ENCODE assay signal across 8 mouse cellular contexts in genomic region chr7:109139405-109139804, GRCm38 (mm10). TPM values are rescaled to one million over a fixed set of nuclear protein-coding genes. Genes with fewer than 3 reads are reported as not detected.
DNase-seq lines count a peak whose midpoint lies in the region; ATAC-seq and TF ChIP-seq lines count a peak whose summit lies in the region.

No protein-coding gene starts in this region.

- ATAC-seq in forebrain, embryonic 14.5 days, result peak; percentile 66
- ATAC-seq in liver, postnatal 0 days, result peak; percentile 64

- no peaks in the 10 kb centered on the region for H3K9me3 ChIP-seq in E14TG2a.4 (ENCODE audit: low read length)
- H3K9me3 ChIP-seq in forebrain, embryonic 14.5 days (replicated peaks; ENCODE audit: control insufficient read depth, low read length), result no peaks in the 10 kb centered on the region
- no peaks in the 10 kb centered on the region for H3K9me3 ChIP-seq in liver, postnatal 0 days (ENCODE audit: low read length)

- 17% methylated on average over 3 of the region's 3 CpGs for WGBS in forebrain, embryonic 14.5 days
- WGBS in liver, postnatal 0 days (ENCODE audit: insufficient replicate concordance), result 17% methylated on average over 3 of the region's 3 CpGs
- 25% methylated on average over 3 of the region's 3 CpGs for WGBS in thymus, adult 2 months

- peaks cover 25% of the 10 kb centered on the region for H3K27me3 ChIP-seq in E14TG2a.4 (ENCODE audit: insufficient read depth, low read length)
- H3K27me3 ChIP-seq in forebrain, embryonic 14.5 days (replicated peaks; ENCODE audit: control insufficient read depth, insufficient read depth, low read length), result peaks cover 5% of the 10 kb centered on the region; the same call in 1 of the 2 replicates
- no peaks in the 10 kb centered on the region for H3K27me3 ChIP-seq in liver, postnatal 0 days (ENCODE audit: insufficient read depth, low read length)
- no peaks in the 10 kb centered on the region for H3K27me3 ChIP-seq in thymus, adult 2 months (ENCODE audit: control insufficient read depth, insufficient read depth, low read length)

- no peak overlapping the region for H3K9ac ChIP-seq in forebrain, embryonic 14.5 days (ENCODE audit: low read length)
- H3K9ac ChIP-seq in liver, postnatal 0 days (replicated peaks), result no peak overlapping the region

- no peaks in the 10 kb centered on the region for H3K36me3 ChIP-seq in E14TG2a.4 (ENCODE audit: insufficient read depth, low read length)
- peaks cover 20% of the 10 kb centered on the region for H3K36me3 ChIP-seq in forebrain, embryonic 14.5 days (ENCODE audit: control insufficient read depth, insufficient read depth, low read length)
- H3K36me3 ChIP-seq in liver, postnatal 0 days (replicated peaks; ENCODE audit: insufficient read depth, low read length), result no peaks in the 10 kb centered on the region
- H3K36me3 ChIP-seq in thymus, adult 2 months (ENCODE audit: control insufficient read depth, insufficient read depth, low read length), result no peaks in the 10 kb centered on the region

- no peak overlapping the region for H3K27ac ChIP-seq in forebrain, embryonic 14.5 days (ENCODE audit: low read depth, low read length)
- no peak overlapping the region for H3K27ac ChIP-seq in liver, postnatal 0 days (ENCODE audit: low read depth)
- no peak overlapping the region for H3K27ac ChIP-seq in thymus, adult 2 months (ENCODE audit: control insufficient read depth, insufficient read depth, low read length)

- no peak for TF ChIP-seq POLR2A in thymus, adult 2 months (IDR thresholded peaks at IDR 0.05; ENCODE audit: control insufficient read depth, extremely low read depth, insufficient read depth, low read length, poor library complexity)

- H3K4me2 ChIP-seq in forebrain, embryonic 14.5 days (ENCODE audit: low read length), result no peak overlapping the region
- H3K4me2 ChIP-seq in liver, postnatal 0 days (ENCODE audit: low read depth, low read length), result no peak overlapping the region

- TF ChIP-seq CTCF in E14TG2a.4 (conservative IDR thresholded peaks at IDR 0.05; ENCODE audit: low read length), result peak; percentile 89
- peak; percentile 93 for TF ChIP-seq CTCF in liver, postnatal 0 days (IDR thresholded peaks at IDR 0.05; ENCODE audit: low read depth)
- peak; percentile 52; the same call in 1 of the 2 replicates for TF ChIP-seq CTCF in thymus, adult 2 months (IDR thresholded peaks at IDR 0.05; ENCODE audit: borderline replicate concordance, control insufficient read depth, extremely low read depth, insufficient read depth, low read length, poor library complexity)

- H3K4me3 ChIP-seq in E14TG2a.4 (replicated peaks; ENCODE audit: low read length), result no peak overlapping the region
- no peak overlapping the region for H3K4me3 ChIP-seq in forebrain, embryonic 14.5 days (ENCODE audit: low read depth, low read length)
- no peak overlapping the region for H3K4me3 ChIP-seq in liver, postnatal 0 days (ENCODE audit: low read depth, low read length)
- H3K4me3 ChIP-seq in thymus, adult 2 months (ENCODE audit: control insufficient read depth, insufficient read depth, low read length), result no peak overlapping the region

- peak; percentile 76 for DNase-seq in c-Kit-positive CD71-positive TER-119-negative erythroid progenitor cells, embryonic 14.5 days (ENCODE audit: low read depth)
- peak; percentile 95 for DNase-seq in forebrain, embryonic 14.5 days (ENCODE audit: low spot score)
- peak; percentile 52 for DNase-seq in heart, postnatal 25 days (ENCODE audit: low spot score)
- peak; percentile 88 for DNase-seq in layer of hippocampus, adult 11-12 months (ENCODE audit: low spot score)
- peak; percentile 82 for DNase-seq in liver, postnatal 0 days
- peak; percentile 68 for DNase-seq in ovary, adult 18-20 months (ENCODE audit: low spot score)
- DNase-seq in thymus, adult 2 months, result peak; percentile 71

- intact Hi-C loops in heart, postnatal 25 days (cut with DNase I), result loop anchor here (1.0 to 5.0 kb wide), 3 partner anchors 79 to 285 kb away; no protein-coding TSS in a partner anchor

- H3K4me1 ChIP-seq in E14TG2a.4 (replicated peaks; ENCODE audit: low read depth, low read length), result peaks cover 17% of the 10 kb centered on the region
- H3K4me1 ChIP-seq in forebrain, embryonic 14.5 days (ENCODE audit: control insufficient read depth, insufficient read depth, low read length), result peaks cover 22% of the 10 kb centered on the region
- no peaks in the 10 kb centered on the region for H3K4me1 ChIP-seq in liver, postnatal 0 days (ENCODE audit: insufficient read depth)
- H3K4me1 ChIP-seq in thymus, adult 2 months (replicated peaks; ENCODE audit: control insufficient read depth, insufficient read depth, low read length), result no peaks in the 10 kb centered on the region

- TF ChIP-seq EP300 in liver, postnatal 0 days (IDR thresholded peaks at IDR 0.05; ENCODE audit: low read depth), result no peak

RNA-seq across cellular contexts. Expression of gene Lmo1, which starts 35.6 kb away (rescaled TPM):
- polyA plus RNA-seq in forebrain, embryonic 14.5 days (2014; fragmentation: Nextera tagmentation; extraction: Ambion mirVana), result 72.2 and 72.5 TPM in 2 replicates
- total RNA-seq in heart, postnatal 25 days (2021), result 1 to 10 TPM; 2.4 to 2.6 TPM
- polyA plus RNA-seq in liver, postnatal 0 days (2015; fragmentation: Nextera tagmentation; extraction: Ambion mirVana), result 1.5 and 1.8 TPM in 2 replicates
- 6.3 and 6.7 TPM in 2 replicates for polyA plus RNA-seq in thymus, adult 2 months (2012; rRNA removed)

RNA-seq across cellular contexts. Expression of gene Ric3, which starts 56.3 kb away (rescaled TPM):
- polyA plus RNA-seq in forebrain, embryonic 14.5 days (2014; fragmentation: Nextera tagmentation; extraction: Ambion mirVana), result 27.2 and 29.1 TPM in 2 replicates
- total RNA-seq in heart, postnatal 25 days (2021), result under 1 TPM; 0.70 to 0.89 TPM
- 0.33 and 0.36 TPM in 2 replicates for polyA plus RNA-seq in liver, postnatal 0 days (2015; fragmentation: Nextera tagmentation; extraction: Ambion mirVana)
- polyA plus RNA-seq in thymus, adult 2 months (2012; rRNA removed), result 0.31 and 0.55 TPM in 2 replicates

Comparison
In these comparisons a context has a peak if more than half of its experiments do, and no peak if none do; other contexts are left out.
1. RNA of gene Ric3, which starts 56.3 kb away (polyA plus RNA-seq): 27.2 to 29.1 TPM in forebrain, embryonic 14.5 days; 0.33 to 0.36 TPM in liver, postnatal 0 days and 0.31 to 0.55 TPM in thymus, adult 2 months; every median in the first group is over 10 times any median in the second.
2. Peak in every context shown above with its lines, with median percentiles within 50 percentile points of each other: CTCF ChIP-seq and DNase-seq.